Comparison of ENCODE assay signal across 9 mouse cellular contexts in genomic region chr3:68479266-68479665, GRCm38 (mm10).
"Had no signal": no experiment of that assay in that cellular context is flagged by ENCODE, and none has a peak within 500 bp of the region (broad histone marks: within the 10 kb centered on the region; RNA-seq: fewer than 3 reads in every experiment).

No protein-coding gene starts in this region.

- DNase-seq: kidney, adult 9 months; kidney, postnatal 36 days; left cerebral cortex, postnatal 4 days; lung, adult 18-20 months; midbrain, embryonic 14.5 days; right cerebral cortex, adult 18-20 months; right cerebral cortex, postnatal 4 days; thymus, adult 2 months; thymus, postnatal 25 days had no signal
